Mouse (Mus musculus): ENCODE results near the gene Syna.

The Syna gene

GRCm38 (mm10) chr5:134525971-134526711 lies 33.8 kb downstream of the Syna start:
- no peak for DNase-seq

GRCm38 (mm10) chr5:134523728-134524127 lies 36.2 kb downstream of the Syna start:
- no peak for DNase-seq

DNA sequence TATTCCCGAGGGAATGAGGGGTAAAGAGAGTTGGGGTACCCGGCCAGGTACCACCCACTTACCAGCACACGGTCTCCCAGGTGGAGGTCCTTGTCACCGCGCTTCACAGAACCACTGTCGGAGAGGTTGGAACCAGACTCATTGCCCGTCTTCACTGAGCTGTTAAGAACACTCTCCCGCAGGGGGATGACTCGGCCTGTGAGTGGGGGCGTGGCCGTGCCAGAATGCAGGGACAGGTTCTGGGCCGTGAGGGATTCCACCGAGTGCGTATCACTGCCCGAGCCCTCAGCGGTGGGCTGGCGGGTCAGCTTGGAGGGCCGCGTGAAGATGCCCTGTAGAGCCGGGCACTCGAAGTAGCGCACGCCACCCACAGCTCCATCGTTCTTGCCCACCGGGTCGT lies 37.4 kb downstream of the Syna start:
- no peak for DNase-seq

GRCm38 (mm10) chr5:134521806-134522205 lies 38.2 kb downstream of the Syna start:
- no peak for DNase-seq

- DNase-seq = no peak
Measured at GRCm38 (mm10) chr5:134521131-134521530, 38.8 kb downstream of the Syna start.

DNA sequence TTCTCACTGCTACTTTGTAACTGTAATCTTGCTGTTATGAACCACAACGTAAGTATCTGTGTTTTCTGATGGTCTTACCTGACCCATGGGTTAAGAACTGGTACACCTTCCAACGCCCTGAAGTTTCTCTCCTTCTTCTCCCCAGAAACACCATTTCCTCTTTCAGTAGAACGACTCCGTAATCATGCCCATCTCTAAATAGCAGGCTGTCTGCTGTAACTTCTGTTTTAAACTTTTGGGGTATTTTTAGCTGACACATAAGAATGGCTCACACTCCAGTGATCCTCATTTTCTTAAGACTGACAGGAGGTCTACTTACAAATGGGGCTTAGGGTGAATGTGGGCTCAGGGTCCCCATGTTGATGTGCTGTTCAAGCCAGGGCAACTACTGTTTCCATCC lies 39.9 kb downstream of the Syna start:
- DNase-seq = no peak

DNA sequence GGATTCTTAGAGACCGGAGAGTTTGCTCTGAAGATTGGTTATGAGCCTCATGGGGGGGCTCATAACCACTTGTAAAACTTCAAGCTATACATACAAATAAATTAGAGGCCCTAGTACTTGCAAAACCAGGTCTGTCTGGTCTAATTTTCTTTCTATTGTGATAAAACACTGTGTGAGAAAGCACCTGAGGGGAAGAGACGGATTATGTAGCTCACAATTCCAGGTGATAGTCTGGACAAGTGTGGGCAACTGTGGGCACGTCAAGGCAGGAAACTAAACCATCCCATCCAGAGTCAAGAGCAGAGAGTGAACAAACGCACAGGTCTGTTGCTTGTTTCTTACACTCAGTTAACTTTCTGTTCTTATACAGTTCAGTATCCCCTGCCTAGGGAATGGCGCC lies 40.5 kb downstream of the Syna start:
- DNase-seq = no peak

GRCm38 (mm10) chr5:134512086-134512485 lies 47.9 kb downstream of the Syna start:
- DNase-seq = no peak

DNA sequence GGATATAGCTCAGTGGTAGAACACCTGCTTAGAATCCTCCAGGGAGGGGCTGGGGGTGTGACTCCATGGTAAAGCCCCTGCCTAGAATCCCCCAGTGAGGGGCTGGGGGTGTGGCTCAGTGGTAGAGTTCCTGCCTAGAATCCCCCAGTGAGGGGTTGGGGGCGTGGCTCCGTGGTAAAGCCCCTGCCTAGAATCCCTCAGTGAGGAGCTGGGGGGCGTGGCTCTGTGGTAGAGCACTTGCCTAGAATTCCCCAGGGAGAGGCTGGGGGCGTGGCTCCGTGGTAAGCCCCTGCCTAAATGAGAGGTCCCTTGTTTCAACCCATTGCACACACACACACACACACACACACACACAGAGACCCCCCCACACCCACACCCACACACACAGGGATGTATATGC lies 49.7 kb downstream of the Syna start:
- no peak for DNase-seq

DNA sequence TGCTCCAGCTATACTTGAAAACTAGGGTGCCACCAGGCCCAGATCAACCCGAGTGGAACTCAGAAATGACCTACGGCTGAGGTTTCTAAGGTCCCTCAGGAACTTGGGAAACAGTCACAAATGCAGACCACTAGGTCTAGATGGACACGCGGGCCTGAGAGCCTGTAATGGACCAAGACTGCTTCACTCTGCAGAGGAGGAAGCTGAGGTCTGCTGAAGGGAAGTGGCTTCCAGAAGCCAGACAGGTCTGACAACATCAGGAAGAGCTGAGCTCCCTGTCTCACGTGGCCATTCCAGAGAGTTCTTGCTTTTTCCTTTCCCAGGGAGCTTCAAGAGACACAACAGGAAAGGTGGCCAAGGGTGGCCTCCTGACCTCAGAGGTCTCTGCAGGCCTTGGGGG lies 51.0 kb downstream of the Syna start:
- no peak for DNase-seq
